Mouse (Mus musculus) adrenal gland, postnatal 10 days (tissue): Measurements from ENCODE around the gene Dhx30. TPM values are rescaled to one million over a fixed set of nuclear protein-coding genes. Genes with fewer than 3 reads are reported as not detected.

Experiments used
- DNase-seq: peaks from one replicate; pipeline ENCODE4 v3.0.0; 2021; ENCODE audit warnings: mixed read lengths
- total RNA-seq, 2 experiments: library from RNA; stranded (reverse); gene quantifications; 2 replicates each; pipeline ENCODE4 v1.2.3; 2021

The Dhx30 gene
- total RNA-seq, 2 experiments from 2014 or later: 90.2 to 91.3 TPM

DNA sequence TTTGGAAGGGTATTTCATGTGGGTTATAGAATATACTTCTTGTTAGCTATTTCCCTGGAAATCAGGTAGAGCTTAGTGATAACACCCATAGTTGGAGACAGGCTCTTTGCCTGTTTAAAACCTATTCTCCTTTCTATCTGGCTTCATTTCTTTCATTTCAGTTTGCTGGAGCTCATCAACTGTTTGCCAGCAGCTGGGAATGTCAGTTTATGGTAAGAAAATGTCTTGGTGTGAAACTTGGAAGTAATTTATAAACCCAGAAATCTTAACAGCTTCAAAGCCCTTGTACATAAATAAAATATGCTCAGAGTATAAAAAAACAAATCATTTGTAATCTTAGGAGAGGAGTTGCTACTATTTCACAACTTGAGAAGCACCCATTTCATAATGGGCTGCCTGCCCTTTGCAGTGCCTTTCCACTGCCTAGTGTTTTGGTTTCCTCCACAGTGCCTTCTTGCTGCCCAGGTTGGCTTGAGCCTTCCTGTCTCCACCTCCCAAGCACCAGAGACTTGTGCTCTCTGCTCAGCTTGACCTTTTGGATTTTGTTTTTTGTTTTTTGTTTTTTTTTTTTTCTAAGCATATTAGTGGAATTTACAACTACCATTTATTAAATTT lies 71.8 kb downstream of the Dhx30 start:
- DNase-seq: peak; percentile 25

DNA sequence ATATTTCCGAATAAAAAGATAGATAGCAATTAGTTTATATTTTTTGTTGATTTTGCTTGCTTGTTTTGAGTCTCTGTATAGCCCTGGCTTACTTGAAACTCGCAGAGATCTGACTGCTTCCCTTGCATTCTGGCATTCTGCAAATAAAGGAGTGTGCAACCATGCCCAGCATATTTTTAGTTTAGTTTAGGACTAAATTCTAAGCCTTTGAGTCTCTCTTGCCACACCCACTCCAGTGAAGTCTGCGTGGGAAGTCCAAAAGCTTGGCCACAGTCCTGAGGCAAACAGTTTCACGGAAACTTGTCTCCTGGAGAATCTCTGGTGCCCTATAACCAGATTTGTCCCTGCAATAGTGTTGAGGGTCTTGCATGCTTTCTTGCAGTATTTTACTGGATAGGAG lies 73.3 kb downstream of the Dhx30 start:
- no peak for DNase-seq

DNA sequence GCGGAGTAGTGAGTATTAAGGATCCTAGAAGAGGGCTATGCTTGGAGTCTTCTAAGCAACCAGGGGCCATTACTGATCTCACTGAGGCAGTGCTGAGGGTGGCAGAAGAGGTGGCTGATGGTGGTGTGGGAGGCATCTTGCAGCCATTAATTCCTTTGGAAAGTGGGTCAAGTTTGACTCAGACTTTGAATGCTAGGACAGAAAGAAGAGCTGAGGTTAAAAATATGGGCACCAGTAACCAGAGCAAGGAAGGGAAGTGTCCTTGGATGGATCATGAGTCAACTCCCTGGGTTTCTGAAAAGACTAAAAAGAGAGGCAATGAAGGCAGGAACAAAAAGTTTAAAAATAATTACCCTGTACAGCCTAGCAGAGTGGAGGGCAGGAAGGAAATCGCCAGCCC lies 79.1 kb downstream of the Dhx30 start:
- DNase-seq: no peak

DNA sequence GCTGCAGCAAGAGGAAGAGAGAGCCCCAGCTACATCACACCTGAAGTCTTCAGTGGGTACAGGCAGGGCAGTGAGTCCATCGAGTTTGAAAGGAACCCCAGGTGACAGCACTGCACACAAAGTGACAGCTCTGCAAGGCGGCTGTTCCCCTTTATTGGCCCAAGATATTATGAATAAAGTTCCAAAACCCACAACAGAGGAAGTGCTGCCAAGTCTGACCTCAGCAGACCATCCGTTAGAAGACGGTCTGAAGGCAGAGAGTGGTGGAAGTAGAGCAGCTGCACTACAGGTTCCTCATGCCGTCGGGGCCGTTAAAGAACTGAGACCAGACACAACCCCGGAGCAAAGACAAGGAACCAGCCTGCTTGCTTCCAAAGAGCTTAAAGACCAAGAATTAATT lies 79.7 kb downstream of the Dhx30 start:
- no peak for DNase-seq

DNA sequence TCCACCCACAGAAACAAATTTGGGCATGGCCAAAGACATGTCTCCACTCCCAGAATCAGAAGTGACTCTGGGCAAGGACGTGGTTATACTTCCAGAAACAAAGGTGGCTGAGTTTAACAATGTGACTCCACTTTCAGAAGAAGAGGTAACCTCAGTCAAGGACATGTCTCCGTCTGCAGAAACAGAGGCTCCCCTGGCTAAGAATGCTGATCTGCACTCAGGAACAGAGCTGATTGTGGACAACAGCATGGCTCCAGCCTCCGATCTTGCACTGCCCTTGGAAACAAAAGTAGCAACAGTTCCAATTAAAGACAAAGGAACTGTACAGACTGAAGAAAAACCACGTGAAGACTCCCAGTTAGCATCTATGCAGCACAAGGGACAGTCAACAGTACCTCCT lies 82.5 kb downstream of the Dhx30 start:
- no peak for DNase-seq

Other genes starting within 250 kb of the Dhx30 start
- 10 to 100 TPM; 15.5 to 17.0 TPM for gene Cdc25a, start 242.3 kb downstream of the Dhx30 start, total RNA-seq
- gene Map4, start 186.4 kb downstream of the Dhx30 start, total RNA-seq: 100 to 1,000 TPM in 1 of 2 experiments, 10 to 100 TPM in 1; 83.5 to 132 TPM
- gene Smarcc1, start 122 bp downstream of the Dhx30 start, total RNA-seq: 10 to 100 TPM; 47.2 to 59.9 TPM
- 10 to 100 TPM; 13.6 to 18.6 TPM for gene Cspg5, start 126.0 kb upstream of the Dhx30 start, total RNA-seq
- 1 to 10 TPM; 6.2 to 9.2 TPM for gene Elp6, start 187.3 kb upstream of the Dhx30 start, total RNA-seq
- gene Scap, start 215.5 kb upstream of the Dhx30 start, total RNA-seq: 10 to 100 TPM; 76.4 to 83.9 TPM